Mouse (Mus musculus) small intestine, adult 2 months (tissue): ENCODE measurements around the gene Slc17a1.

ENCODE experiments used
- CTCF ChIP-seq: fragments of 200-500 bp; IDR thresholded peaks from 2 replicates; pipeline ENCODE4 v1.5.1; 2012; ENCODE audit warnings: low read depth, mild to moderate bottlenecking, control low read depth, inconsistent platforms, low read length, moderate library complexity, mixed read lengths; ENCODE audit not compliant: insufficient replicate concordance, insufficient read length; ENCODE audit errors: extremely low read depth
- POLR2A ChIP-seq: fragments of 200-500 bp; IDR thresholded peaks from 2 replicates; pipeline ENCODE4 v1.6.1; 2012; ENCODE audit warnings: low read depth, mild to moderate bottlenecking, control low read depth, inconsistent platforms, low read length, moderate library complexity

GRCm38 (mm10) chr13:23914376-23915167 lies 47.0 kb downstream of the Slc17a1 start, which contains the start of gene Slc17a4:
- TF ChIP-seq CTCF (no peak), POLR2A (peak; percentile 27; the same call in 1 of the 2 replicates)
